Mouse (Mus musculus): ENCODE data around the gene Mrps18b. TPM values are rescaled to one million over a fixed set of nuclear protein-coding genes. Genes with fewer than 3 reads are reported as not detected.

Mrps18b gene
- polyA plus RNA-seq, 1 experiment from 2014 or later: 81.2 TPM

DNA sequence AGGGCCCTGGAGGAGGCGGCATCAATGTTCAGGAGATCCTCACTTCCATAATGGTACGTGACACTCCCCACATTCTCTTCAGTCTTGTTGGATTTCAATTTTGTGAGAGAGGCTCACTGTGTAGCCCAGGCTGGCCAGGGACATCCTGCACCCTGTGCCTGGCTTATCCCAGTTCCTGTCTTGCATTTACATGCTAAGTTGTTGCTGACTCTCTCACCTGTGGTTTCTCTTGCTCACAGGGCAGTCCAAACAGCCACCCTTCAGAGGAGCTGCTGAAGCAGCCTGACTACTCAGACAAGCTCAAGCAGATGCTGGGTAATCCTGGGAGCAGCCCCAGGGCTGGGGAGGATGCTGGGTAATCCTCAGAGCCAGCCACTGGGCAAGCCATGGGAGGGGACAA lies 13.3 kb upstream of the Mrps18b start:
- WGBS (ENCODE audit: insufficient replicate concordance): 97% methylated on average over 2 of the region's 2 CpGs

DNA sequence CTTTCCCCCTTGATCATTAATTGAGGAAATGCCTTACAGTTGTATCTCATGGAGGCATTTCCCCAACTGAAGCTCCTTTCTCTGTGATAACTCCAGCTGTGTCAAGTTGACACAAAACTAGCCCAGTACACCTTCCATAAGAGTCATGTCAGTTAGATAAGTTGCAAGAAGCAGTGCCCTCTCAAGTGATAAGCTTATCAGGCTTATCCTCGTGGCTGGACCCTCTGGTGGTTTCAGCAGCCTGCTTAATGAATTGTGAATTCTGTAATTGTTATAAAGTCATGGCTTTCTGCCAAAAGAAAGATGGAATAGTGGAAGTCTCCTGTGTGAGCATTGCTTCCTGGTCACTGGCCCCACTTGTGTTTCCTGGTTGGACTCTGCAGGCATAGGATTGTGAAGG lies 11.3 kb upstream of the Mrps18b start:
- DNase-seq: no peak
- Histone ChIP-seq H3K27me3 (ENCODE audit: insufficient read depth, low read length) (no peaks in the 10 kb centered on the region), H3K36me3 (replicated peaks; ENCODE audit: insufficient read depth, low read length) (peaks cover 78% of the 10 kb centered on the region), H3K4me3 (ENCODE audit: low read depth, low read length) (no peak overlapping the region), H3K9me3 (ENCODE audit: low read length) (no peaks in the 10 kb centered on the region), H3K4me1 (ENCODE audit: insufficient read depth) (peaks cover 15% of the 10 kb centered on the region), H3K9ac (replicated peaks) (0 out of 2 replicates have a peak overlapping the region, but pooled peaks have one; percentile 11), H3K27ac (ENCODE audit: low read depth) (no peak overlapping the region), H3K4me2 (ENCODE audit: low read depth, low read length) (no peak overlapping the region)
- WGBS (ENCODE audit: insufficient replicate concordance): 50% methylated on average over 1 of the region's 1 CpGs
- ATAC-seq: peak; percentile 73
- TF ChIP-seq CTCF (IDR thresholded peaks at IDR 0.05; ENCODE audit: low read depth) (no peak), EP300 (IDR thresholded peaks at IDR 0.05; ENCODE audit: low read depth) (peak; percentile 95)

More for the DNA sequence above, 13.3 kb upstream of the Mrps18b start:
- Histone ChIP-seq H3K9ac (replicated peaks) (no peak overlapping the region), H3K27me3 (ENCODE audit: insufficient read depth, low read length) (no peaks in the 10 kb centered on the region), H3K36me3 (replicated peaks; ENCODE audit: insufficient read depth, low read length) (peaks cover 59% of the 10 kb centered on the region), H3K4me3 (ENCODE audit: low read depth, low read length) (no peak overlapping the region), H3K4me2 (ENCODE audit: low read depth, low read length) (no peak overlapping the region), H3K9me3 (ENCODE audit: low read length) (no peaks in the 10 kb centered on the region), H3K27ac (ENCODE audit: low read depth) (no peak overlapping the region), H3K4me1 (ENCODE audit: insufficient read depth) (peaks cover 9% of the 10 kb centered on the region)
- ATAC-seq (no peak), DNase-seq (no peak)
- TF ChIP-seq CTCF (IDR thresholded peaks at IDR 0.05; ENCODE audit: low read depth): no peak
- no peak for TF ChIP-seq EP300 (IDR thresholded peaks at IDR 0.05; ENCODE audit: low read depth)

- no peak for DNase-seq
Measured at GRCm38 (mm10) chr17:35923281-35923680, 7.1 kb upstream of the Mrps18b start.

GRCm38 (mm10) chr17:35922566-35922965 lies 6.4 kb upstream of the Mrps18b start:
- no peaks in the 10 kb centered on the region for H3K9me3 ChIP-seq (ENCODE audit: low read length)
- peaks cover 49% of the 10 kb centered on the region for H3K4me1 ChIP-seq (ENCODE audit: insufficient read depth)
- peaks cover 51% of the 10 kb centered on the region for H3K36me3 ChIP-seq (replicated peaks; ENCODE audit: insufficient read depth, low read length)
- no peaks in the 10 kb centered on the region for H3K27me3 ChIP-seq (ENCODE audit: insufficient read depth, low read length)
- DNase-seq (no peak), ATAC-seq (no peak)
- H3K4me2 ChIP-seq (ENCODE audit: low read depth, low read length): peak overlapping the region; percentile 9; the same call in 1 of the 2 replicates
- H3K9ac ChIP-seq (replicated peaks): no peak overlapping the region; the same call in 1 of the 2 replicates
- 86% methylated on average over 3 of the region's 3 CpGs for WGBS (ENCODE audit: insufficient replicate concordance)
- no peak for TF ChIP-seq CTCF (IDR thresholded peaks at IDR 0.05; ENCODE audit: low read depth)
- H3K27ac ChIP-seq (ENCODE audit: low read depth): no peak overlapping the region
- H3K4me3 ChIP-seq (ENCODE audit: low read depth, low read length): no peak overlapping the region

More at GRCm38 (mm10) chr17:35923281-35923680, 7.1 kb upstream of the Mrps18b start:
- no peak for ATAC-seq
- no peak overlapping the region for H3K9ac ChIP-seq (replicated peaks)
- H3K4me2 ChIP-seq (ENCODE audit: low read depth, low read length): no peak overlapping the region
- peaks cover 49% of the 10 kb centered on the region for H3K4me1 ChIP-seq (ENCODE audit: insufficient read depth)
- H3K9me3 ChIP-seq (ENCODE audit: low read length): no peaks in the 10 kb centered on the region
- no peaks in the 10 kb centered on the region for H3K27me3 ChIP-seq (ENCODE audit: insufficient read depth, low read length)
- H3K36me3 ChIP-seq (replicated peaks; ENCODE audit: insufficient read depth, low read length): peaks cover 57% of the 10 kb centered on the region
- WGBS (ENCODE audit: insufficient replicate concordance): 81% methylated on average over 4 of the region's 4 CpGs
- H3K27ac ChIP-seq (ENCODE audit: low read depth): no peak overlapping the region
- no peak for TF ChIP-seq EP300 (IDR thresholded peaks at IDR 0.05; ENCODE audit: low read depth)
- TF ChIP-seq CTCF (IDR thresholded peaks at IDR 0.05; ENCODE audit: low read depth): no peak
- H3K4me3 ChIP-seq (ENCODE audit: low read depth, low read length): no peak overlapping the region

GRCm38 (mm10) chr17:35921710-35922109 lies 5.5 kb upstream of the Mrps18b start:
- H3K9ac ChIP-seq (replicated peaks): no peak overlapping the region
- WGBS (ENCODE audit: insufficient replicate concordance): 87% methylated on average over 4 of the region's 4 CpGs
- H3K4me3 ChIP-seq (ENCODE audit: low read depth, low read length): no peak overlapping the region
- 0 out of 2 replicates have a peak overlapping the region, but pooled peaks have one; percentile 7 for H3K27ac ChIP-seq (ENCODE audit: low read depth)
- no peaks in the 10 kb centered on the region for H3K9me3 ChIP-seq (ENCODE audit: low read length)
- peaks cover 46% of the 10 kb centered on the region for H3K4me1 ChIP-seq (ENCODE audit: insufficient read depth)
- TF ChIP-seq EP300 (IDR thresholded peaks at IDR 0.05; ENCODE audit: low read depth): no peak
- no peaks in the 10 kb centered on the region for H3K27me3 ChIP-seq (ENCODE audit: insufficient read depth, low read length)
- no peak for ATAC-seq
- peaks cover 51% of the 10 kb centered on the region for H3K36me3 ChIP-seq (replicated peaks; ENCODE audit: insufficient read depth, low read length)
- no peak overlapping the region for H3K4me2 ChIP-seq (ENCODE audit: low read depth, low read length)
- no peak for DNase-seq

GRCm38 (mm10) chr17:35920862-35921562 lies 4.8 kb upstream of the Mrps18b start:
- H3K4me1 ChIP-seq (ENCODE audit: insufficient read depth): peaks cover 39% of the 10 kb centered on the region
- WGBS (ENCODE audit: insufficient replicate concordance): 81% methylated on average over 5 of the region's 5 CpGs
- ATAC-seq (no peak), DNase-seq (no peak)
- H3K27ac ChIP-seq (ENCODE audit: low read depth): peak overlapping the region; percentile 100
- H3K9ac ChIP-seq (replicated peaks): peak overlapping the region; percentile 94; the same call in 1 of the 2 replicates
- no peak for TF ChIP-seq EP300 (IDR thresholded peaks at IDR 0.05; ENCODE audit: low read depth)
- TF ChIP-seq CTCF (IDR thresholded peaks at IDR 0.05; ENCODE audit: low read depth): peak; percentile 78
- H3K4me3 ChIP-seq (ENCODE audit: low read depth, low read length): no peak overlapping the region
- H3K4me2 ChIP-seq (ENCODE audit: low read depth, low read length): peak overlapping the region; percentile 76
- H3K9me3 ChIP-seq (ENCODE audit: low read length): no peaks in the 10 kb centered on the region
- H3K36me3 ChIP-seq (replicated peaks; ENCODE audit: insufficient read depth, low read length): peaks cover 44% of the 10 kb centered on the region
- H3K27me3 ChIP-seq (ENCODE audit: insufficient read depth, low read length): no peaks in the 10 kb centered on the region

Measured in liver, postnatal 0 days (tissue).